Mouse (Mus musculus) naive thymus-derived CD4-positive, alpha-beta T cell, adult 2 months (primary cell): ENCODE results near the gene 4930474N05Rik.

Experiments used
- DNase-seq: peaks from one replicate; pipeline ENCODE4 v3.0.0-alpha.2; 2011; ENCODE audit warnings: low read depth

4930474N05Rik gene

GRCm38 (mm10) chr14:36094617-36095016, at the start of gene 4930474N05Rik:
Gene 4930474N05Rik (plus strand): TSS chr14:36094917.
- DNase-seq: no peak

GRCm38 (mm10) chr14:36048746-36049391, 45.8 kb upstream of the 4930474N05Rik start:
- DNase-seq: no peak

GRCm38 (mm10) chr14:36053281-36053680, 41.4 kb upstream of the 4930474N05Rik start:
- no peak for DNase-seq

- no peak for DNase-seq
These were observed 3.8 kb downstream of the 4930474N05Rik start for GRCm38 (mm10) chr14:36098528-36098927.

GRCm38 (mm10) chr14:36099647-36100046, 4.9 kb downstream of the 4930474N05Rik start:
- DNase-seq: no peak

GRCm38 (mm10) chr14:36100731-36101130, 6.0 kb downstream of the 4930474N05Rik start:
- no peak for DNase-seq

- no peak for DNase-seq
These were observed 19.8 kb downstream of the 4930474N05Rik start for GRCm38 (mm10) chr14:36114481-36114880.

- no peak for DNase-seq
These were observed 29.1 kb downstream of the 4930474N05Rik start for GRCm38 (mm10) chr14:36123775-36124335.

- no peak for DNase-seq
These were observed 41.0 kb downstream of the 4930474N05Rik start for GRCm38 (mm10) chr14:36135749-36136148.

- no peak for DNase-seq
These were observed 43.0 kb downstream of the 4930474N05Rik start for GRCm38 (mm10) chr14:36137696-36138095.

- no peak for DNase-seq
These were observed 50.5 kb downstream of the 4930474N05Rik start for GRCm38 (mm10) chr14:36145261-36145660.
